Mouse (Mus musculus): ENCODE measurements at regions not wholly inside any gene's neighbourhood (a gene's known extent, or its start where the extent isn't known, plus 50 kb on each side); places are given as distances from the start of the nearest gene placed in this dataset.
"Not testable (repeated sequence)": the region's sequence is repeated elsewhere in the genome, so short reads cannot be mapped to it uniquely, and the experiment has no call there.

DNA sequence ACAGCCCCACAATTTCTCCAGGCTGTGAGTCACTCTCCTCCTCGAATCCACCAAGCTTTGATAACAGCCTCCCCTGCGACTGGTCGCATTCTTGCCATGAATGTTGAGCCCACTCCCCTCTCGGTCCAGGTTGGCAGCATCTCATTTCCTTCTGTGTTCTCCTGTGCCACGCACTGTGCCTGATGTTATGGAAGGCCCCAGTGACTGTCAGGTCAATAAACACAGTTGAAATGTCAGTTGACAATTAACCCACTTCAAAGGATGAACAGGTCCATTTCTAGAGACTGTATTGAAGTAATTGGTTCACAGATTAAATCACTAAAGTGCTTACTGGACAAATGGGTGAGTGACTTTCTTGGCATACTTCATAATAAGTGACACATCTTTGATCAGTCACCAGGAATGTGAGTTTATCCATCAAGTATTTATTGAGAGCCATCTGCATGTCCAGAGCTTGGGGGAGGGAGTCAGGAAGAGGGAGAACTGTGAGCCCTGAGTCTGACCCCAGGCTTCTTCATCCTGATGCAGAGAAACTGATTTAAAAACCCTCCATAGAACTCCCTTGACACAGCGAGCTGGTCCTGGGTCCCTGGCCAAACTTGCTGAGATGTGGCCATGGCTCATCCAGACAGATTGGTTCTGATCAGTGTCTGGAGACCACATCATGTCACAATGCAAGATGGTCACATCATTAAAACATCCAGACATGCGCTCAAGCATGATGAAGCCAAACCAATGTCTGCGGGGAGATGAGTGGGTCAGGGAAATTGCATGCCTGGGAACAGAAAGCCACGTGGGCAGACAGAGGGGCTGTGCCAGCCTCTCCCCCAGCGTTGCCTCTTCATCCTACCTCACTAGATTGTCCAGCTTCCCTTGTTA, 560.7 kb downstream of the Bnc2 start:
- DNase-seq, result no peak

DNA sequence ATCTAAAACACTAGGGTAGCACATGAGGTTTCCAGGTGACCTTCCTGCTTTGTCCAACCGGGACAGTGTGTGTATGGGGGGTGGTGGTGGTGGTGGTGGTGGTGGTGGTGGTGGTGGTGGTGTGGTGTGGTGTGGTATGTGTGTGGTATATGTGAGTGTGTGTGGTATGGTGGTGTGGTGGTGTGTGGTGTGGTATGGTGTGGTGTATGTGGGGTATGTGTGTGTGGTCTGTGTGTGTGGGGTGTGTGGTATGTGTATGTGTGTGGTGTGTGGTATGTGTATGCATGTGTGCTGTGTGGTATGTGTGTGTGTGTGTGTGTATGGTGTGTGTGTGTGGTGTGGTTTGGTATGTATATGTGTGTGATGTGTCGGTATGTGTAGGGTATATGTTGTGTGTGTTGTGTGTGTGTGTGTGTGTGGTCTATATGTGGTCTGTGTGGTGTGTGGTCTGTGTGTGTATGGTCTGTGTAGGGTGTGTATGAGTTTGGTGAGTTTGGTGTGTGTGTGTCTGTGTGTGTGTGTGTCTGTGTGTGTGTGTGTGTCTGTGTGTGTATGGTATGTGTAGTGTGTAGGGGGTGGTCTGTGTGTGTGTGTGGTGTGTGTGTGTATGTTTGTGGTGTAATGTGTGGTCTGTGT, 556.7 kb downstream of the Bnc2 start:
- no peak for DNase-seq

DNA sequence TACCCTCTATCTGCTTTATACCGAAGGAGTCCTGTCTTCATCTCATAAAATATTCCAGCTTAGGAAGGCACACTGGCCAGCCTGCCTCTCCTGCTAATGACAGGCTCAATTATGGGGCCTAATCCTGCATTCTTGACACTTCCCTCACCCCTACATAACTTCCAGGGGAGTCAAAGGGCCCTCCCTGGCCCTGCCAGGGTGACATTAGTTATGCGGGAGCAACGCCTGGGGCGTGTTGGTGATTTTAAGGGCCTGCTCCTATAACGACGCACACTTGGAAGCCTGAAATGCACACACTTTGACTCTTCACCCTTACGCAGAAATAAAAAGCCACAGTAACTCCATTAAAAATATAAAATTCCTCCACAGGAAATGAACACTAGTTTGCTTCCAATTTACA, 555.5 kb downstream of the Bnc2 start:
- DNase-seq, result no peak

DNA sequence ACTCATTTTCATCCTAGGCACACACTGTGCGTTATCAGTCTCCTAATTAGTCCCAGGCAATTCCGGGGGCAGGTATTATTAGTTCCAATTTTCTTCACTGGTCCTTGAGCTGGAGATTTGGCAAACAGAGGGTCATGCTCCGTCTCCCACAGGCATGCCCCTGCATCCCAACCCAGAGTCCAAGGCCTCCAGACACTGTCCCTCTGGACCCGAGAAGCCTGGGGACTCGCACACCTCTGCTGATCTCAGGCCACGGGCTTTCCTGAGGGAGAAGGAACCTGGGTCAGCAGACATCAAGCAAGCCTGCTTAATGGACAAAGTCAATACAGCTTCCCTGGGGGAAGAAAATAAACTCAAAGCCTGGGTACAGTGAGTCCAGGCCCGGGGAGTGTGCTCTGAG, 554.7 kb downstream of the Bnc2 start:
- DNase-seq, result no peak

DNA sequence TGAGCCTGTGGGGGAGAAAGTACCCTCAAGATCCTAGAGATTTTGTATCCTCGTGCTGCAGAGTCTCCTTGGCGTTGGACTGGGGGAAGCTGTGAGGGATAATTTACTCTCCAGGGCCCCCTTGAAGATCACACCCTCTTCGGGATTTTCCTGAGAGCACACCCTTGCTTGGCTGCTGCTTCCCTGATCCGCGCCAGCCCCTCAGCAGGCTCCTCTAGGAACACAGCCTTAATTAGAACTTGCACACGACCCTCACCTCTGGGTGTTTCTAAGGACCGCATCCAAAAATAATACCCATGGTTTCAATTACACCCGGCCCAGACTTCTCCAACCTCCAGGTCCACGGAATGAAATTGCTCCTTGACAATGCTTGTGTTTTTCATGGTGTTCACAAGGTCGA, 553.6 kb downstream of the Bnc2 start:
- no peak for DNase-seq

DNA sequence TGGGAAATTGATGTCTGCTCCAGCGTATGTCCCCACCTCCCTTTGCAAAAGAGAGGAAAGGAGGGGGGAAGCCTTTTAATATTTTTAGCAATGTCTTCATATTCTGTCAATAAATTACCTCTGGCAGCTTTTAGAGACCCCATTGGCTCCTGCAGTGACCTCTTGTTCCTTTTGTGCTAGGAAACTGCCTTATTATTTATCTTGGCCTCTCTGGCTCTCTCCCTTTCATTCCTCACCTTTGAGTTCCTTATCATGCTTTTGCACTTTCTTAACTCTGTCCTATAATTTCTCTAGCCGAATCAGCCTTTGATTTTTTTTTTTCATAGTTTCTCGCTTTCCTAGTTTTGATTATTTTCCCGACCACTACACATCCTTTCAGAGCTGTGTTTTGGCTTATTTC, 548.7 kb downstream of the Bnc2 start:
- no peak for DNase-seq

DNA sequence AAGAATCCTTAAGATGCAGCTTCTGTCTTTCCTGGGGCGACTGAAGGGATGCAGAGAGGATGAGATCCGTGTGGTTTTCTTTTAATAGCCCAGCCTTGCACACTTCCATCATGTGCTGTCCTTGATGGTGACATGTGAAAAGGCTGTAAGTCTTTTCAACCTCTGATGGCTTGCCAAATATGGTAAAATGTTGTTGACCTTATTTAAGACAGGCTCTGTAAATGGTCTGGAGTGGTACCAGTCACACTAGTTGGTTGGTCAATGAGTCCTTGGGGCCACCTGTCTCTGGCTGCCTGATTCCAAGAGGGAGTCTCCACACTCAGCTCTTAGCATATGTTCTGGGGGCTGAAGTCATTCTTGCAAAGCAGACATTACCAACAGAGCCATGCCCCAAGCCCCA, 547.7 kb downstream of the Bnc2 start:
- no peak for DNase-seq

DNA sequence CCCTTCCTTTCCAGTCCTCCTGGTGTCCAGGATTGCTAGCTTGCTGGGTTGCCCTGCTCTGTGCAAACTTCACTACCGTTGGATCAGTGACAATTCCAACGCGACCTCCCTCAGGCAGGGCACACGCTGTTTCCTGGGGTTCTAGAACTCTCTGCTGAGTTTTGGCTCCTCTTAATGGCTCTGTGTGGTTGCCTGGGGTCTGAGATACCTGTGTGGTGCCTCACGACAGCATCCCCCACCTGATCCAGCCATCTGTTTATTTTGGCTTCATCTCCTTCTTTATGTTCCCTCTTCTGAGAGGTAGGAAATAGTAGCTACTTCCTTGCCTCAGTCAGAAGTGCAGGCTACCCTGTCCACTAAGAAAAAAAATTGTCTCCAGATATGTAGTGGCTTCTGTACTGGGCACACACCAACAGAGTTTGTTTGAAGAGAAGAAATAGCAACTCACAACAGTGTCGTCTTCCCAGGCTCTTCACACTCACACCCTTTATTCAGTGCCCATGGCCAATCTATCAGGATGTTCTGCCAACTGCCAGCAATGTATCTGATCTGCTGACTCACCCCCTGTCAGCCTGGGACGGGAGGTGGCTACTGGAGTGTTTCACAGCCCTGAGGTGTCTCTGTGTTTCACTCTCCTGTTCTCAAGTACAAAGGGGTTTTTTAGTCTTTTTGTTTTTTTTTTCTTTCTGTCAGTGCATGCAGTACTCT, 544.1 kb downstream of the Bnc2 start:
- DNase-seq, result peak; percentile 79

DNA sequence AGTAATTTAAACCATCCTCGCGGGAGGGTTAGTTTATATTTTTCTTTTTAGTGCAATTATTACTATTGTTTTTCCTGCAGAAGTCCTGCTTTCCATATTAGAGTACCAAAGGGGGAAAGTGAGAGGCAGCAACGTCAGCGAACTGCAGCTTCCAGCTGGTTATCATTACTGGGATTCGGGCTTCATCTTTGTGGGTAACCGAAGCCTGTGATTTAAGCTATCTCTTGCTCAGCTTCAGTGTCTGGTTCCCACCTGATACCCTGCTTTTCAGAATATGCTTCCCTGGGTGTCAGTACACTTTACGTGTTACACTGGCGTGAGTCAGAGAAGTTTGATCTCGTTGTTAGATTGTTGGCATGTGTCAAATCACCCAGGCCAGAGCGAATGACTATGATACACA, 539.3 kb downstream of the Bnc2 start:
- no peak for DNase-seq

DNA sequence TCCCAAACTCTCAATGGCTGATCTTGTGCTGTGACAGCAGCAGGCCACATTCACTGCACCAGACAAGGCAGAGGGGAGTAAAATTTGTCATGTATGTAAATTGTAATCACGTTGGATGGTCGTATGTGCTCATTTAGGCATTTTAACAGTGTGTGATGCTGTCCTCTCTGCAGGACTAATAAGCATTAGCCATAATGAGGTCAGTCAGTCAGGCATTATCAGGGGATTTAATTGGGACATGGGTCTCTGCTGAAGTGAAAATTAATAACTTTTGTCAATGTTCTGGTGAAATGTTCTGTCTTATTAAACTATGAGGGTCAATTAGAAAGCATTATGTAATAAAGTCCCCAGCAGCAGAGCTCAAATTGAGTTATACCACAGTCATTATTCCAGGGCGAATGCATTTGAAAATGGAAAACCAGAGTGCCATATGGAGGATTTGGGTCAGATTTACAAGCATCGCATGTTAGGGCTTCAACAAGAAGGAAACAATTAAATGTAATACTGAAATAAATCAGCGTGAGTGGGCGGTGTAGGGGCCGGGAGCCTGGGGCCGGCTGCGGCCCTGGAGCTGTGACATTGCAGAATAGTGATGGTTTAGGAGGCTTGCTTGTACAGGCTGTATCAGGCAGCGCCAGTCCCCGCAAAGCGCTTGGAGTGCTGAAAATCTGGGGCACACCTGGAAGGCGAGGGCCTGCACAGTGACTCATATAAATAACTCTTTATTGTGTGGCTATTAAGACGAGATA, 537.7 kb downstream of the Bnc2 start:
- DNase-seq, result peak; percentile 25

DNA sequence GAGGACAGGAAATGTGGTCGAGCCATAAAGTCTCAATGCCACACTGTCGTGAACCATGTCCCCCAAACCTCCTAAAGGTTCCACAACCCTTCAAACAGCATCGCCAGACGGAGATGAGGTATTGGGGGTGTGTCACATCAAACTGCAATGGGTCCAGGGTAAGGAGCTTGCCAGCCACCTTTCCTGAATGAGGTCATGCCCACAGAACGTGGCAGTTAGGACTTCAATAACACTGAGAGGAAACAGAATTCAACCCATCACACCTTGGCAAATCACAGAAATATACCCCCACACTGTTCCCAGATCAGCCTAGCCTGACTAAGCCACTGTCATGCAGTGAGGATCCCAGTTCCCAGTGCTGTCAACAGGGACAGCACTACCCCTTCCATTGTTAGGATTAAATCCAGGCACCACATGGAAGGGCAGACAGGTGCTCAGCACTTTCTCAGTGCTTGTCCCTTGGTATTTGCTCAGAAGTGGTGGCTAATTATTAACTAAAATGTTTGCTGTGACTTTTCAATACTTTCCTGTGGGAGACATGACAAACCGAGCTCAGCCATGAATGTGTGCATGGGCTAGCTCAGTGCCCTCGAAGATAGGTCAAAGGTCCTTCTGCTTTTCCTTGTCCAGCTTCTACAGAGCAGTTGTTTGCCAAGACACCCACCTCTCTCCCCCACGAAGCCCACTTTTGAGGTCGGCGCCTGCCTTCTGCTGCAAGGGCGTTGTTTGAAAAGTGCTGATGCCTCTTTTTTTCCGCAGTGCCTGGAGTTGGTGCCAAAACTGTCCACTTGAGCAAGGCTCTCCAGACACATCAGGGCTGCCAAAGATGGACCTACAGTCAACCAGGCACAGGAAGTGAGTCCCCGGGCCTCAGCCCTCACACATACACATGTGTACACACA, 525.7 kb downstream of the Bnc2 start:
- no peak for DNase-seq

DNA sequence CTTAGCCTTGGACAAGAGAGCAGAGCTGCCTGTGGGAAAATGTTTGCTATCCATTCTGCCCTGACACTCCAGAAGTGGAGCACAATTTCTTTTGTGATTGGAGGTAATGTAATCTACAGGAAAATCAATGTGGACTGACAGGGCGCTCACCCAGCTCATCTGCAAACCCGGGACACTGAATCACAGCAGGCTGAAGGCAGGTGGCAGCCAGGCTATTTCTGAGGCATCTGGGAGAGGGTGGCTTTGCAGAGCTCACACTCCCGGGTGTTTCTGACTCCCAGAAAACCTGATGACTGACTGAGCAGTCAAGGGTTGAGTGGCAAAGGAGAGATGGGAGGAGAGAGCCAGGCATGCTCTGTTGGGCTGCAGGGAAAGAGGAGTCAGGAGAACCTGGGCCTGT, 524.4 kb downstream of the Bnc2 start:
- DNase-seq, result no peak

DNA sequence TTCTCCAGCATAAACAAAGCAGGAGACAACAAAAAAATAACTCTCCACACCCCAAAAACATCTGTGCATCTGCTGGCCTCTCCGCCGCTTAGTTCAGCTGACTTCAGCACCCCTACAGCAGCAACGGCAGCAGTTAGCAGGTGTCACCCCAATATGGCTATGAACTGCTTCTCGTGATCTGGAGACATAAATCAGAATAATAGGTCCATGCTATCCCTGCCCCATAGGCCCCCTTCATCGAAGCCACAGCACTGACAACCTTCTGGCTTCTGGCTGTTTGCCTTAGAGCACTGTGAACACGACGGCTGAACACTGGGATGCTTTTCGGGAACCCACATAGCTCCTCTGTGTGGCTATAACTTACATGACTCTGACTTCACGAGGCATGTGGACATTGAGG, 523.8 kb downstream of the Bnc2 start:
- no peak for DNase-seq

DNA sequence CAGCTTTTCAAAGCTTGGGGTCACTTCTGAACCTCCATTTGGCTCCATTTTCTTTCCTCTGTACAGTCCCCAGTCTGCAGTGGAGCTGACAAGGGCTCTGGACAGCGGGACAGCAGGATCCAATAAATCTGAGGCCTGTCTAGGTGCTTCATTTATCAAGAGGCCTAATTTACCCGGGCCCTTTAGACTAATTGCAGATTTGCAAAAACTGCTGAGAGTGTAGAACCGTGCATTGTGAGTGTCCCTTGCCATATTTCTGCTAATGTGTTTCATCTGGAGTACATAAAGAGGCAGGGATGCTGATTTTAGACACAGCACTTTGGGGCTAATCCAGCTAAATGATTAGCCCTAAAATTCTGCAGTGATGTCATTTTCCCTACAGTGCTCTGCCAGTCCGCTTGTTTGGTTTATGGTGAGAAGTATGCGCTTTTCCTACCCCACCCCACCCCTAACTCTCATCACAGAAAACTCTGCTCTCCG, 523.1 kb downstream of the Bnc2 start:
- DNase-seq, result no peak

DNA sequence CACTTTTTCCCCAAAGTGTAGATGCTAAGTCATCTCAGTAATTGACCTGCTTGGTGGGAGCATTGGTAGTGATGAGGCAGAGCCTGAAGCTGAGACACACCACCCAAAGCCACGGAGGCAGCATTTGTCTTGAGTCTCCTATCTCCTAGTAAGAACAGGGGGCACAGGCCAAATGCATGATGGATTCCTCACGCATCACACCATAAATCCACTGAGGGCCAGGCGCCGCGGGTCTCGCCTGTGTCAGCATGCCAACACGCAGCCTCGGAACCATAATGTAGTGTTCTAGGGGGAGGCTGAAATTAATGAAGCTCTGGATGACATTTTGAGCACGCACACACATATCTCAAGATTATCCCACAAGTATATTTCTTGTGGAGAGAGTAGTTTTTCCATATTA, 521.5 kb downstream of the Bnc2 start:
- no peak for DNase-seq

DNA sequence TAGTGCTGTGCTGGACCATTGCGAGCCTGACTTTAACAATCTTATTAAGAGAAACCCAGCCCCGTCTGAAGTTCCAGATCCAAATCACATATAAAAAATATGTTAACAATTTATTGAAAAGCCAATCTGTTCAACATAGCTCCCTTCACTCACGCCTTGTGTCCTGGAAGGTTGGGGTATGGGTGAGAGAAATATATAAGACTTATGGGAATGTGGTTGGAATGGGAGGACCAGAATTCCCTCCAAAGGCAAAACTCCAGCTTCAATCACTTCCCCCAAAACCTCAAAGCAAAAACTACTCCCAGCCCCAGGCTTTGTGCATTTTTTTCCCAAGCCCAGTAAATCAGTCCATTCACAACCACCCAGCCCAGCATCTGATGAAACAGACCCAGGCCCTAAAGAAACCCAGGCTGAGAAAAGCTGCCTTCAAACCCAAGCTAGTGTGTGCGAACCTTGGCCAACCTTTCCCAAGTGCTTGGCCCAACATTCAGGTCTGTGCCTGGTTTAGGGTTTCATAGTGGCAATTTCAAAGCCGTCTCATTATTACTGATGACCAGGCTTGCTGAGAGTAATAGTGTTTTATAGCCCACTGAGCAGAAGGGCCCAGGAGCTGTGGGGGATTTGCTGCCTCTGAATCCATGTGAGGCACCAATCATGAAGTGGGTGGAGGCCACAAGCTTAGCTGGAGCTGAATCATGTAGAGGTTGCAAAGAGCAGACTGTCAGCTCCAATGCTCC, 517.0 kb downstream of the Bnc2 start:
- no peak for DNase-seq

DNA sequence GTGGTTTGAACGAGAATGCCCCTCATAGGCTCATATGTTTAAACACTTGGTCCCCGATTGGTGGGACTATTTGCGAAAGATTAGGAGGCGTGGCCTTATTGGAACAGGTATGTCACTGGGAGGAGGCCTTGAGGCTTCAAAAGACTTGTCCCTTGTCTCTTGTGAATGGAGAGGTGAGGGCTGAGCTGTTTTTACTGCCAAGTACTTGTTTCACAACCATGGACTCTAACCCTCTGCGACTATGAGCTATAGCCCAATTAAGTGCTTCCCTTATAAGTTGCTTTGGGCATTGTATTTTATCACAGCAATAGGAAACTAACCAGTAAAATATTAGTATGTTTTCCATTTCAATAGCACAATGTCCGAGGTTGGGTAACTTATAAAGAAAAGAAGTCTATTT, 511.7 kb downstream of the Bnc2 start:
- no peak for DNase-seq

DNA sequence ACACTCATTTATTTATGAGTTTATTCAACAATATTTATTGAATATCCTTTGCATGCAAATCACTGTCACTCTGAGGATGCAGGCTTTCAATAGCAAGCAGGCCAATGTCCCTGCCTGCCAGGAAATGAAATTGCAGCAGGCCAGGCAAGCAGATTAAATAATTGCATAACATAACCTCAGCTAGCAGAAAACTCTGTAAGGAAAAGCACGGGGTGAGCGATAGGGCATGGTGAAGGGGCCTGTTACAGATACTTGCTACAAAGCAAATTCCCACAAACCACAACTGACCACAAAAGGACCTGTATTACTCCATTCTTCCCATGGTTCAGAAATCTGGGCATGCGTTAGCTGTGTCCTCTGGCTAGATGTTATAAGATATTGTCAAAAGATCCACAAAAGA, 509.8 kb downstream of the Bnc2 start:
- DNase-seq, result no peak

DNA sequence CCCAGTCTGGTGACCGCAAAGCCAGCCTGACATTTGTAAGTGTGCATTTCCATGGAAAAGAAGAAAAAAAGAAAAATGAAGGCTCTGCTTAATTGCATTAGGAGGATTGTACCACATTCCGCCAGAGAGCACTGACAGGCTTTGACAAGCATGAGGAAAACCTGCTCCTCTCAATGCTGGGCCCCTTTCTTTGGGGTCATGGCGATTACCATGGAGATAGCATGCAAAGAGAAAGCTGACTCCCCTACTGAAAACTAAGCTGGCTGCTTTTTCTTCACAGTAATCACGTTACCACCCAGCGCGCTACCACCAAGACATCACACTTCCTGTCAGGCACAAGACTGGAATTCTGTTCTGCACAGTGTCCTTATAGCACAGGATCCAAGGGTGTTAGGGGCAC, 502.2 kb downstream of the Bnc2 start:
- DNase-seq, result no peak

DNA sequence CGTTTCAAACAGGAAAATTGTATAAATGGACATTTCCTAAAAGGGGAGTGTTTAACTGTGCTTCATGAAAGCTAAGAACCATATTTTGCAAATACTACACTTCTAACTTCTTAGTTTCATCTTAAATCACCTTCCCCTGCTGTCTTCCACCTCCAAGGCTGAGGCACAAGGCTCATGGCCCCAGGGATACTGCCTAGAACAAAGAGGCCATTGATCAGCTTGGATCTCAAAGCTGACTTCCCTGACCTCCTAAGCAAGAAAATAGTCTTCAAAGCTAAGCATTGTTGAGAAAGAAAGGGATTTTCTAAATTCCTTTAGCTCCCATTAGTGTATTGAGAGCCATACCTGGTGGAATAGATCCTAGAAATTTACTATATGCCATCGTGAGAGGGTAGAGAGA, 501.6 kb downstream of the Bnc2 start:
- no peak for DNase-seq

DNA sequence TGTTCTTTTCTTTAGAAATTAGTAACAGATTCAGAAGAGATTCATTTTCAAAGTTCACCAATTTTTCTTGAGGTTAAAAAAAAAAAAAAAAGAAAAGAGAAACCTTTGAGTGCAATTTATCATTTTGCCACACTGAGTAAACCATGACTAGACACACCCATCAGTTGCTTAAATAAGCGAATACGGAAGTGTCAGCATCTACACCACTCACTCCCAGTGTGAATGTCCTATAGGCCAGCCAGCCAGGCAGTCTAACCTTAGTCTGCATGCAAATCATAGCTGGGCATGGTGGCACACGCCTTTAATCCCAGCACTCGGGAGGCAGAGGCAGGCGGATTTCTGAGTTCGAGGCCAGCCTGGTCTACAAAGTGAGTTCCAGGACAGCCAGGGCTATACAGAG, 498.6 kb downstream of the Bnc2 start:
- DNase-seq, result not testable (repeated sequence)

All from cerebellum, adult 9-11 months (tissue).